Mouse (Mus musculus) midbrain, embryonic 15.5 days (tissue): ENCODE measurements around the gene Vwa3a. TPM values are rescaled to one million over a fixed set of nuclear protein-coding genes. Genes with fewer than 3 reads are reported as not detected.

Experiments
- ATAC-seq: fragments of 200-750 bp; cut with Nextera tagmentation; replicated peaks from 2 replicates; pipeline ENCODE4 v1.8.0; 2017; ENCODE audit warnings: moderate TSS enrichment
- H3K27ac ChIP-seq: fragments of 300-500 bp; sonication (generic); 2 replicates; pipeline ENCODE4 v1.5.1; 2015; ENCODE audit warnings: mild to moderate bottlenecking, inconsistent platforms
- H3K27me3 ChIP-seq: fragments of 300-500 bp; sonication (generic); replicated peaks from 2 replicates; pipeline ENCODE4 v1.6.1; 2015; ENCODE audit warnings: inconsistent platforms
- H3K36me3 ChIP-seq: fragments of 300-500 bp; sonication (generic); replicated peaks from 2 replicates; pipeline ENCODE4 v1.6.1; 2015; ENCODE audit warnings: inconsistent platforms
- H3K4me1 ChIP-seq: fragments of 300-500 bp; sonication (generic); 2 replicates; pipeline ENCODE4 v1.6.1; 2015; ENCODE audit warnings: inconsistent platforms
- H3K4me2 ChIP-seq: fragments of 300-500 bp; sonication (generic); 2 replicates; pipeline ENCODE4 v1.6.1; 2015; ENCODE audit warnings: inconsistent platforms, mild to moderate bottlenecking, moderate library complexity
- H3K4me3 ChIP-seq: fragments of 300-500 bp; sonication (generic); 2 replicates; pipeline ENCODE4 v1.5.1; 2015; ENCODE audit warnings: mild to moderate bottlenecking, inconsistent platforms
- H3K9ac ChIP-seq: fragments of 300-500 bp; sonication (generic); 2 replicates; pipeline ENCODE4 v1.6.1; 2015; ENCODE audit warnings: mild to moderate bottlenecking, inconsistent platforms
- H3K9me3 ChIP-seq: fragments of 300-500 bp; sonication (generic); 2 replicates; pipeline ENCODE4 v1.6.1; 2016; ENCODE audit warnings: inconsistent platforms
- WGBS: fragments of 180-500 bp; shearing (Covaris S2); methylation state at CpG from one replicate; pipeline ENCODE4 v1.1.7; 2015; ENCODE audit warnings: mixed read lengths; 5-methylcytosine and 5-hydroxymethylcytosine counted together
- polyA plus RNA-seq: library from polyadenylated mRNA; unstranded; fragments of >200 nt; fragmentation: Nextera tagmentation; extraction: Ambion mirVana; gene quantifications from 2 replicates; pipeline ENCODE4 v1.2.1, GENCODE M21; 2015

Vwa3a gene
- polyA plus RNA-seq, 1 experiment from 2014 or later = 1.8 TPM

GRCm38 (mm10) chr7:120721456-120721855, 17.7 kb upstream of the Vwa3a start:
- Histone ChIP-seq H3K36me3 (no peaks in the 10 kb centered on the region), H3K27me3 (no peaks in the 10 kb centered on the region), H3K27ac (no peak overlapping the region), H3K4me1 (peaks cover 15% of the 10 kb centered on the region), H3K9me3 (no peaks in the 10 kb centered on the region), H3K4me3 (no peak overlapping the region), H3K4me2 (no peak overlapping the region), H3K9ac (no peak overlapping the region)
- ATAC-seq = no peak
- WGBS = 90% methylated on average over 8 of the region's 8 CpGs

DNA sequence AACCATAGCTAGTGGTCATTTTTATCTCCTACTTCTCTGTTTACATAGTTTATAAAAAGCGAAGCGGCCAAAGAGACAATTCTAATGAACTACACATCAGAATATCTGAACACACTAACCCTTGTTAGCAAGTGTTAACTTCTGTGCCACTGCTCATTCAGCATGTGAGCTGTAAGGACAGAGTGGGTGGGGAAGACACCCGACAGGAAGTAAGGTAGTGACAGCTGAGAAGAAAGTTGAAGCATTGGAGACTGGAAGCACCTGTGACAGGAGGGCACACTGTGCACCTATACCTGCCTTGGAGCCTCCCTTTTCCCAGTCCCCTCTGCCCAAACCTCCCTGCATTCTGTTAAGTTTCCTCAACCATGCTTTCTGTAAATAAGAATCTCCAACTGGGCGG, 17.1 kb upstream of the Vwa3a start:
- no peaks in the 10 kb centered on the region for H3K36me3 ChIP-seq
- H3K27me3 ChIP-seq = no peaks in the 10 kb centered on the region
- H3K9ac ChIP-seq = no peak overlapping the region
- ATAC-seq = no peak
- H3K4me2 ChIP-seq = no peak overlapping the region
- WGBS = 94% methylated on average over 4 of the region's 4 CpGs
- peak overlapping the region; percentile 78; the same call in 1 of the 2 replicates for H3K27ac ChIP-seq
- no peak overlapping the region for H3K4me3 ChIP-seq
- no peaks in the 10 kb centered on the region for H3K9me3 ChIP-seq
- peaks cover 15% of the 10 kb centered on the region for H3K4me1 ChIP-seq

DNA sequence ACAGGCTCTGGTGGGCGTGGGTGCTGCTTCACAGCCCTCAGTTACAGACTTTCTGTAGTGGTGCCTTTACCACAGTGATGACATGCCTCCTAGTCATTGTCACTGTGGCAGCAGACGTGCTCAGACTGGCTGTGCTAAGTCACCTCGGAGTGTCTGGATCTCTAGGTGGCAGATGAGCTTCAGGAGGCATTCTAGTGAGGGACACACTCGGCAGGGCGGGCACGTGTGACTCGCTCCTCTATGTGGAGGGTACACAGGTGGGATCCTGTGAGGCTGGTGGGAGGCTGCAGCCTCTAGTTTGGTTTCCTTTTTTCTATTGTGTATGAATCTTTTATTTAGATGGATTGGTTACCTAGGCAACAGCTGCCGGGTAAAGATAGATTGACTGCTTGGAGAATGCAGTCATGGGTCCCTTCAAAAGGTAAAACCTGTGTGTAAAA, 16.3 kb upstream of the Vwa3a start:
- no peak overlapping the region for H3K4me3 ChIP-seq
- peak overlapping the region; percentile 78 for H3K27ac ChIP-seq
- peak overlapping the region; percentile 26; the same call in 1 of the 2 replicates for H3K4me2 ChIP-seq
- H3K36me3 ChIP-seq = no peaks in the 10 kb centered on the region
- peaks cover 15% of the 10 kb centered on the region for H3K4me1 ChIP-seq
- no peak overlapping the region for H3K9ac ChIP-seq
- H3K27me3 ChIP-seq = no peaks in the 10 kb centered on the region
- no peaks in the 10 kb centered on the region for H3K9me3 ChIP-seq
- peak; percentile 80 for ATAC-seq
- WGBS = 25% methylated on average over 8 of the region's 8 CpGs

DNA sequence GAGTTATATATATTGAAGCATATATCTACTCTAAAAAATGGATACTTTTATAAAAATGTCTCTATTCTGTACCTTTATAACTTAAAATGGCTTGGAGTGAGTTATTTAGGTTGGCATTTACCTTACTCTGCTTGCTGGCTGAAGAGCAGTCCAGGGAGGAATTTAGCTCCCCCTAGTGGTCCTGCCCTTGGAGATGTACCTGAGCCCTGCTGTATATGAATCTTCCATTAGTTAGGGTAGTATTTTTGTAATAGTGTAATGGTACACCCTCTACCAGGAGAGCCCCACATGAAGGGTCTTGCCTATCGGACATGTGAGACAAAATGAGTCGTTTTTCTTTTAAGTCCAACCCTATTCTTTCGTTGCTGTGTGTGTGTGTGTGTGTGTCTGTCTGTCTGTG, 11.5 kb upstream of the Vwa3a start:
- Histone ChIP-seq H3K9me3 (no peaks in the 10 kb centered on the region), H3K27ac (no peak overlapping the region), H3K4me2 (no peak overlapping the region), H3K9ac (no peak overlapping the region), H3K27me3 (no peaks in the 10 kb centered on the region), H3K4me3 (no peak overlapping the region), H3K4me1 (peaks cover 14% of the 10 kb centered on the region), H3K36me3 (0 out of 2 replicates have a peak, but pooled peaks cover 8% of the 10 kb centered on the region)
- ATAC-seq = no peak
- WGBS = 86% methylated on average over 3 of the region's 3 CpGs

DNA sequence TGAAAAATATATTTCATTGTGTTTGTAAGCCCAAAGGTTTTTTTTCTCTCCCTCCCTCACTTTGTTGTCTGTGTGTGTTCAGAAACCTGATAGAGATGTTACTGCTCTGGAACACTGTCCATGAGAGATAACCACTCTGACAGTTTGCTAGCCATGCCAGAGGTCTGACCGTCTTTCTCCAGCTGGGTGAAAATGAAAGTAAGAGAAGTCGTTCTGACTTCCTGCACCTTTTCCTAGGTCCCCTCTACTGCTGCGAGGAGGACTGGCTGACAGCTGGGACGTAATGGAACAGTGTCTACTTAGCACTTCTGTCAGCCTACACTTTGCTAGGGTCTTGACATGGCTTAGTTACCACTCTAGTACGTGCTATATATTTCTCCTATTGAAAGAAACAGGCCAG, 9.5 kb upstream of the Vwa3a start:
- no peak overlapping the region for H3K4me2 ChIP-seq
- H3K4me3 ChIP-seq = no peak overlapping the region
- no peaks in the 10 kb centered on the region for H3K27me3 ChIP-seq
- no peaks in the 10 kb centered on the region for H3K9me3 ChIP-seq
- no peak overlapping the region for H3K27ac ChIP-seq
- H3K9ac ChIP-seq = no peak overlapping the region
- no peaks in the 10 kb centered on the region for H3K4me1 ChIP-seq
- H3K36me3 ChIP-seq = 0 out of 2 replicates have a peak, but pooled peaks cover 8% of the 10 kb centered on the region
- 90% methylated on average over 5 of the region's 5 CpGs for WGBS
- no peak for ATAC-seq

- H3K27ac ChIP-seq = no peak overlapping the region
- H3K9me3 ChIP-seq = no peaks in the 10 kb centered on the region
- H3K36me3 ChIP-seq = 0 out of 2 replicates have a peak, but pooled peaks cover 8% of the 10 kb centered on the region
- H3K27me3 ChIP-seq = no peaks in the 10 kb centered on the region
- 81% methylated on average over 7 of the region's 7 CpGs for WGBS
- no peak overlapping the region for H3K9ac ChIP-seq
- H3K4me3 ChIP-seq = no peak overlapping the region
- ATAC-seq = no peak
- no peaks in the 10 kb centered on the region for H3K4me1 ChIP-seq
- H3K4me2 ChIP-seq = no peak overlapping the region
Observed at GRCm38 (mm10) chr7:120732906-120733305, 6.2 kb upstream of the Vwa3a start.

GRCm38 (mm10) chr7:120739558-120740101, 512 bp downstream of the Vwa3a start:
- Histone ChIP-seq H3K4me1 (peaks cover 7% of the 10 kb centered on the region), H3K27me3 (no peaks in the 10 kb centered on the region), H3K4me2 (no peak overlapping the region), H3K27ac (0 out of 2 replicates have a peak overlapping the region, but pooled peaks have one; percentile 12), H3K4me3 (no peak overlapping the region), H3K36me3 (no peaks in the 10 kb centered on the region), H3K9me3 (no peaks in the 10 kb centered on the region), H3K9ac (no peak overlapping the region)
- WGBS = 7% methylated on average over 5 of the region's 5 CpGs
- ATAC-seq = peak; percentile 48; the same call in 1 of the 2 replicates

DNA sequence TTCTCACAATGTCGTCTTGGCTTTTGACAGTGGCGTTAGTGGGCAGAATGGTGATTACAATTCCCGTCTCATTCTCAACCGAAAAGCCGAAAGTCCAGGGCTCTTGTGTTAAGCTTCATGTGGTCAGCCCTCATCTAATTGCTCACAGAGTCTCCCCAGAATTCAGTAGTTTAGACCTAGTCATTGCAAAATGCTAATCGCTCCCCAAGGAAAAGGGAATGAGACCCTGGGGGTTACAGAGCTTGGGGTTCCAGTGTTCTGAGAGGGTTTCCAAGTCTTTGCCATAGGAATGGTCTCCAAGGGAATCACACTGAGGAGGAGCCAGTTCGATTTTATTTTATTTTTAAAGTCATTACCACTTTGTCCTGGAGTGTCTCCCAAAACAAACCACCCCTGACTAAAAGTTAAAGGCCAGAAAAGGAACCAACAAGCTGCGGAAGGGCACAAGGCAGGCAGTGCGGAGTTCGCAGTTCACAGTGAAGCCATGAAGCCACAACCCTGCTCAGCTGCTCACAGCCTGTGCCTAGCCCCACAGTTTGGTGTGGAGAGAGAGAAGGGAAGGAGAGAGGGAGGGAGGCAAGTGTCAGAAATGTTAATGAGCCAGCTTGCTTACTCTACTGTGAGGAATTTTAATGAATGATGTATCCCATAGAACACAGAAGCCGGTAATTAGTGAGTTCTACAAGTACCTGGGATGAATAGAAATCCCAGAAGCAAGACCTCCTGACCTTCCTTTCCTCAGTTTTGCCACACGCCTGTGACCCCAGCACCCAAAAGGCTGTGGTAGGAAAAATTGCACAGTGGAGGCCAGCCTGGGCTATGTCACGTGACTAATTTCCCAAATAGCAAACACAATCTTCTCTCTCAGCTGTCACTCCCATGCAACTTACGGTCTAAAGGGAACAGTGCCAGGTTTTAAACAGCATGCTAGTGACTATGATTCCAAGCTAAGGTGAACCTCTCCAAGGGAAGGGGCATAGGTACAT, 4.5 kb downstream of the Vwa3a start:
- no peak for ATAC-seq
- H3K4me1 ChIP-seq = peaks cover 7% of the 10 kb centered on the region
- no peaks in the 10 kb centered on the region for H3K36me3 ChIP-seq
- no peaks in the 10 kb centered on the region for H3K9me3 ChIP-seq
- H3K4me3 ChIP-seq = no peak overlapping the region
- H3K9ac ChIP-seq = no peak overlapping the region
- no peak overlapping the region for H3K4me2 ChIP-seq
- no peaks in the 10 kb centered on the region for H3K27me3 ChIP-seq
- no peak overlapping the region for H3K27ac ChIP-seq
- 79% methylated on average over 14 of the region's 14 CpGs for WGBS

GRCm38 (mm10) chr7:120744606-120745005, 5.5 kb downstream of the Vwa3a start:
- 87% methylated on average over 6 of the region's 6 CpGs for WGBS
- no peaks in the 10 kb centered on the region for H3K27me3 ChIP-seq
- no peak overlapping the region for H3K9ac ChIP-seq

DNA sequence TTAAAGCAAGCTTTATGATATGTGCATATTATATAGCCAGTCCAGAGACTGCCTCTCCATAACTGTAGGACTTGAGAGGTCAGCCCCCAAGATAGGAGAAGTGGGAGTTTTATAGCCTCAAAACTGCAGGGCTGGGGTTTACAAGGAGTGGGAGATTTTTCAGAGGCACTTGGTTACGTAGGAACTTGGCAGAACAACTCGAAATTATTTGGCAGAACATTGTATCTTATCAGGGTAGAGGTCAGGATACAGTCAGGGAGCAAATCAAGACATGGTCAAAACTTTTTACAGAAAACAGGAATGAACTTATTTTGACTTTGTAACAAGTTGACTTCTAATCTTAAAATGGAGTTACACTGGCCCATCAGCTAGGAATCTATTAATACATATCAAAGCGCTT, 6.9 kb downstream of the Vwa3a start:
- no peak overlapping the region for H3K4me2 ChIP-seq
- WGBS = 84% methylated on average over 3 of the region's 3 CpGs
- H3K4me1 ChIP-seq = no peaks in the 10 kb centered on the region
- H3K36me3 ChIP-seq = no peaks in the 10 kb centered on the region
- no peaks in the 10 kb centered on the region for H3K9me3 ChIP-seq
- ATAC-seq = no peak
- H3K9ac ChIP-seq = no peak overlapping the region
- H3K27ac ChIP-seq = no peak overlapping the region
- no peaks in the 10 kb centered on the region for H3K27me3 ChIP-seq
- no peak overlapping the region for H3K4me3 ChIP-seq

More at GRCm38 (mm10) chr7:120744606-120745005, 5.5 kb downstream of the Vwa3a start:
- H3K36me3 ChIP-seq = no peaks in the 10 kb centered on the region
- ATAC-seq = no peak
- no peak overlapping the region for H3K27ac ChIP-seq
- no peaks in the 10 kb centered on the region for H3K9me3 ChIP-seq
- H3K4me1 ChIP-seq = peaks cover 4% of the 10 kb centered on the region
- H3K4me2 ChIP-seq = no peak overlapping the region
- no peak overlapping the region for H3K4me3 ChIP-seq

DNA sequence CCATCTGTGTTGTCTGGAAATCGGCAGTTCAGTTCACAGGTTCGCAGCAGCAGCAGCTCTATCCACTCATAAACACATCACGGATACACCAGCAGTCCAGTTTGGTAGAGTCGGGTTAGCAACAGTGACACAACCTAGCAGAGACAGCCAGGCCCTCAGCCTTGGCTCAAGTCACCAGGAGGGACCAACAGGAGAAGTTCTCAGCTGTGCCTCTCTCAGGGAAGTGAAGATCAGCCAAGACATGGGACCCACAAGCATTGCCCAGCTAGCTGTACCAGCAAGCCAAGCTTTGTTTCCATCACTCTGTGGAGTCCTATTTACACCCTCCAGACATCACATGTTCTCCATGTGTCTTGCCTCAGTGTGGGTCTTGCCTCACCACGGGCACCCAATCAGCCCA, 7.7 kb downstream of the Vwa3a start:
- no peaks in the 10 kb centered on the region for H3K4me1 ChIP-seq
- no peak overlapping the region for H3K4me3 ChIP-seq
- no peak overlapping the region for H3K27ac ChIP-seq
- WGBS = 91% methylated on average over 5 of the region's 5 CpGs
- no peaks in the 10 kb centered on the region for H3K9me3 ChIP-seq
- ATAC-seq = no peak
- no peak overlapping the region for H3K4me2 ChIP-seq
- no peaks in the 10 kb centered on the region for H3K27me3 ChIP-seq
- no peak overlapping the region for H3K9ac ChIP-seq
- H3K36me3 ChIP-seq = no peaks in the 10 kb centered on the region

DNA sequence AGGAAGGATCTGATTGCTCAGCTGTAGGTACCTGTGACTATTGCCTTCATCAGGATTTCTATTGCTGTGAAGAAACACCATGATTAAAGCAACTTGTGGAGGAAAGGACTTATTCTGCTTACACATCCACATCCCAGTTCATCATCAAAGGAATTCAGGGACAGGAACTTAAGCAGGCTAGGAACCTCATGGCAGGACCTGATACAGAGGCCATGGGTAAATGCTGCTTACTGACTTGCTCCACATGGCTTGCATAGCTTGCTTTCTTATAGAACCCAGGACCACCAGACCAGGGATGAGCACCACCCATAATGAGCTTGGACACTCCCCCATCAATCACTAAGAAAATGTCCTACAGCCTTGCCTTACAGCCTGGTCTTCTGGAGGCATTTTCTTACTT, 9.4 kb downstream of the Vwa3a start:
- Histone ChIP-seq H3K4me3 (no peak overlapping the region), H3K9me3 (no peaks in the 10 kb centered on the region), H3K27ac (no peak overlapping the region), H3K4me1 (no peaks in the 10 kb centered on the region), H3K9ac (no peak overlapping the region), H3K36me3 (no peaks in the 10 kb centered on the region), H3K4me2 (no peak overlapping the region), H3K27me3 (no peaks in the 10 kb centered on the region)
- no peak for ATAC-seq
